Mouse (Mus musculus): ENCODE results near the gene Morn4.
"Not testable (repeated sequence)": the region's sequence is repeated elsewhere in the genome, so short reads cannot be mapped to it uniquely, and the experiment has no call there.

The Morn4 gene

DNA sequence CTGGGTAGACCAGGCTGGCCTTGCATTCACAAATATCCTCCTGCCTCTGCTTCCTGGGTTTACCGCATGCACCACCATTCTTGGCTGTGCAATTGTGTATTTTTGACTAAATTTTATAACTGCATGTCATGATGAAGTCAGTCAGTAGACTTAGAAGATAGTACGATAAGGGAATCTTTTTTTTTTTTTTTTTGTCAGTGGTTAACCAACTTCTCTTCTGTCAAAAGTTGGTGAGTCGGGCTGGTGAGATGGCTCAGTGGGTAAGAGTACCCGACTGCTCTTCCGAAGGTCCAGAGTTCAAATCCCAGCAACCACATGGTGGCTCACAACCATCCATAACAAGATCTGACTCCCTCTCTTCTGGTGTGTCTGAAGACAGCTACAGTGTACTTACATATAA is 4.5 kb downstream of the Morn4 start:
- not testable (repeated sequence) for DNase-seq

DNA sequence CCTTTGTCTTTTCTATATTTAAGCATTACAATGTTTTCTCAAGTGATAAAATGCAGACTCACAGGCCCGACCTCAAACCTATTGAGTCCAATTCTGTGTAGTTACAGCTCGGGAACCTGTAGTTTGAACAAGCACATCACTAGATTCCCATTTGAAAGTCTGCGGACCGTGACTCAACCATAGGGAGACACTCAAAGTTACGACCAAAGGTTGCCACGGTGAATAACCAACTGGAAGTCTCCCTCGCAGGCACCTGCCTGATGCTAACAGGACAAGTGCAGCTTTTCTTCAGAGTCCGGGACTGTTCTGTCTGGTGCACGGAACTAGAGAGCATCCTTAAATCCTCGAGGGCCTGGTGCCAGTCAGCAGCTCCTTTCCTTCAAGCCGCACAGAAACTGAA is 5.7 kb downstream of the Morn4 start:
- DNase-seq, result no peak

DNA sequence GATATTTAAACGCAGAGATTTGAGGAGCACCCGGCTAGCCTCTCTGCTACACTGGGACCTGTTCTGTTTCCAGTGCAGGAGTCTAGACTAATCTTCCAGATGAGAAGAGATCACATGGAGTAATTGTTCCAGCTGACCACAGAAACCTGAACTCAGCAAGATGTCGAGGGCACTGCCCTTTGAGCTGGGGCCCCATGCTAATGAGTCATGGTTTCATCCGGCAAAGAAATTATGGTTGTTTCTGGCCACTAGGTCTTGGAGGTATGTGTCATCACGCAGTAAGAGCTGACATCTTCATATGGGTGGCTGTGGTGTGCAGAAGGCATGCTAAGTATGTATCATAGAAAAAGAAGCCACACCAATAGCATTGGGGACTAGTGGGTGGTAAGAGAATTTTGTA is 6.2 kb downstream of the Morn4 start:
- no peak for DNase-seq

DNA sequence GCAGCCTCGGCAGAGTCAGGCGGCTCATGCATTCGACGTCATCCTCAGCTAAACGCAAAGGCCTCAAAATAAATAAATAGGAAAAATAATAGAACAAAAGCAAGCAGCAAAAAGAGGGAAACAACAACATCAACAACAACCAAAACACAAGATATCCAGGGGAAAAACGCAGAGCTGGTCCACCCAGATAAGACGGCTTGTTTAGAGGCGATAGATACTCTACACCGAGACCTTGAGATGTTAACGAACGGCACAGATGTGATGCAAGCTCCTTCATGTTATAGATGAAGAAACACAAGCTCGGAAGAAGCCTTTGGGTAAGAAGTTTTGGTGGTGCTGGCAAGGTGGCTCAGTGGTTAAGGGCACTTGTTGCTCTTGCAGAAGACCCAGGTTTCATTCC is 7.2 kb downstream of the Morn4 start:
- no peak for DNase-seq

DNA sequence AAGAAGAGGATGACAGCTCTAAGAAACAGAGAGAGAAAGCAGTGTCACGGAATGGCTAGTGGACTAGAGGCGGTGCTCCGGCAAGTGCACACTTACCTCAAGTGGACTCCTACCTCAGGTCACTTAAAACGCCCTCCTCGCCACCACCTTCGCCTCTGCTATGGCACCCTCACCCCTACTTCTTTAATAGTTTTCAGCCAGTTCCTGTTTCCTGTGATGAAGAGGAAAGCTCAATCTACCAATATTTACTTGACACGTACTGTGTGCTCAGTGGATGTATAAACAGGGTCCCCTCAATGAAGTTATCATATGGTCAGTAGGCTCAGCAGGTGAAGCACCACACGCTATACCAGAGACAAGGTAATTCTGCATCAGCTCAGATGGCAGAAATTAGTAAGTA is 7.6 kb downstream of the Morn4 start:
- DNase-seq, result no peak

DNA sequence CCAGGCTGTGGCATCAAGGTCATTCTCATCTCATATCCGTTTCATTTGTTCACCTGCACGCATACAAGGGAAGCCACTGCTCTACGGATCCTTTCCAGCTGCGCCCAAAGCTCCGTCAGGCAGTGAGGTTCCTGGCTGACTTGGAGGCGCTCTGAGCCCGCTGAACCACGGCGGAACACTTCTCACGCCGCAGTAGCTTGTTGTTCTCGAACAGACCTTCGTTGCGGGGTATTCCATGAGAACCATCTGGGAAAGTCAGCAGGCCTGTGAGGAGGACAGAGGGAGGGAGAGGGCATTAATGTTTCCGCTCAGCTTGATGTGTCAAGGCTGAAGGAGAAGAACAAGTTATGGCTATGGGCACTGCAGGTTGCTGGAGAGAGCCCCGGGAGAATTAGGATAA is 10.2 kb downstream of the Morn4 start:
- no peak for DNase-seq

DNA sequence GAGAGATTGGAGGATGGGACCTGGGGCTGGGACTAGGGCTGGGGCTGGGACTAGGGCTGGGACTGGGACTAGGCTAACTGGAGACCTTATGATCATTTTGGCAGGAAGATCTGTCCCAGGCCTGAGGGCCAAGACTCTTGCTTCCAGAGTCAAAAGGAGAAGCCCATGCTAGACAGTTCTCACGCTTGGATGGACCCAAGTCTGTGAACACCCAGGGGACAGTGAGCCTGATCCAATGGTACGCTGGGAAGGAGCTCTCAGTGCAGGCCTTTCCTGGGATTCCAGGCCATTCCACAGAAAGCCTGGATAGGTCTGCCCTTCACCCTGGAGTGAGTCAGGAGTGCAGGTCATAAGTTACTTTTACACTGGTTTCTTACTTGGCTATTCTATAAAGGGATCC is 11.1 kb downstream of the Morn4 start:
- no peak for DNase-seq

DNA sequence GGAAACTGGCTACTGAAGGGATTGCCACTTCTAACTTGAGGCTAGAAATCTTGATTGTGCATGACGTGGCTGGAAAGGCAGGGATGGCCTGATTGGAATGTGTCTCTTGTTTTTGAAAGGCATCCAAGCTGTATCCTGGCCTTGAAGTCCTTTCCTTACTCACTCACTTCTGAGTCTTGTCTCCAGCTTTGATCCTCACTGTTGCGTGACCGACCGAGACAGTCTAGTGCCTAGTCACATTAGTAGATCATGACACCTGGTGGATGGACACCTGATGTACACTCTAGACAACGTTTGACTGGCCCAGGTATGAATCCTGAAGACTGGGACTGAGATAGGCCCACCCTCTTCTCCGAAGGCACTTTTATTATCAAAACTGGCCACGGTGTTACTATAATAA is 13.4 kb downstream of the Morn4 start:
- DNase-seq, result no peak

DNA sequence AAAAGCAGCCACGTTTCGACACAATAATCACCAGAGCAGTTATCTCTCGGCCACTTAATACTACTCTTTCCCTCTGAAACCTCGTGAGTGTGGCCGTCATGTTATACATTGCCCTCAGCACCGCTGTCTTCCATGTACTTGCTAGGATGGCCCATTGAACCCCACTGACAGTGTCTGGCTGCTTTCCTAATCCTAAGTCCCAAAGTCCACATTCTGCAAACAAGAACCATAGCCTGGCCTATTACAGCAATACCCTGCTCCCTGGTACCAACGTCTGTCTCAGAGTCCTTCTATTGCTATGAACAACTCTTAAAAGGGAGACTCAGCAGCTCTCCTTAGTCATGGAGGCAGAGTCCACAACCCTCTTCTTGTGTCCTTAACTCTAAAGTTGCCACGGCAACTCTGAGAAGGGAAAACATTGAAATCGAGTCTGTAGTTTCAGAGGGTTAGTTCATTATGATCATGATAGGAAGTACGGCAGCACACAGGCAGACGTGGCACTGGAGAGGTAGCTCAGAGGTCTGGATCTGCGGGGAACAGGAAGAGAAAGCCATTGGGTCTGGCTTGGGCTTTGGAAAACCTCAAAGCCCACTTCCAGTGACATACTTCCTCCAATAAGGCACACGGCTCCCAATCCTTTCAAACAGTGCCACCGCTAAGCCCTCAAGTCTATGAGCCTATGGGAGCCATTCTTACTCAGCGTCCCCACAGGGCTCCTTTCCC is 14.1 kb downstream of the Morn4 start:
- no peak for DNase-seq

DNA sequence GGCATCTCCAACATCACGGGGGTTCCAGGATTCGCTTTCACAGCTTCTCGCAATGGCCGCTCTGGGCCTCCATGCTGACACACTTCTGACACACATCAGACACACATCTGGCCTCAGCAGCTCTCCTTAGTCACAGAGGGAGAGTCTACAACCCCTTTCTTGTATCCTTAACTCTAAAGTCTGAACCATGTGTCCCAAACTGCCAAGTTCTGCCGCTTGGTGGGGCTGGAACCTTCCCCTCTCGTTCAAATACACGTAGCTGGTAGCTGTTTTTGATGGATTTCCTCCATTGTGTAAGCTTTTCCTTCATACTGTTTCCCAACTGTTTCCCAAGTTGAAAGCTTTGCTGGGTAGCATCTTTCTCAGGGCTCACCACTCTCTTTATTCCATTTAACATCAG is 14.9 kb downstream of the Morn4 start:
- DNase-seq, result no peak

DNA sequence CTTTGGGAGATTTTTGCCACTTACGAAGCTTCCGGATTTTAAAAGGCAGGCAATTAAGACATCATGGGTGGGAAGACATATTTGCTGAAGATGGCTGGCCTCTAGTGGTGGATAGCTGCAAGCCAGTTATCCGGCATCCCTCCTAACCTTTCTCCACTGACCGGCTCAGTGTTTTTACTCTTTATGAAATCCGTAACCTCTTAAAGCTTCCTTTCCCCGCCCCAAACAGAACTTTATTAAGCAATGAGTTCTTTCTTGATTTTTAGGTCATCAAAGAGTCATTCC is 17.0 kb downstream of the Morn4 start:
- DNase-seq, result no peak

DNA sequence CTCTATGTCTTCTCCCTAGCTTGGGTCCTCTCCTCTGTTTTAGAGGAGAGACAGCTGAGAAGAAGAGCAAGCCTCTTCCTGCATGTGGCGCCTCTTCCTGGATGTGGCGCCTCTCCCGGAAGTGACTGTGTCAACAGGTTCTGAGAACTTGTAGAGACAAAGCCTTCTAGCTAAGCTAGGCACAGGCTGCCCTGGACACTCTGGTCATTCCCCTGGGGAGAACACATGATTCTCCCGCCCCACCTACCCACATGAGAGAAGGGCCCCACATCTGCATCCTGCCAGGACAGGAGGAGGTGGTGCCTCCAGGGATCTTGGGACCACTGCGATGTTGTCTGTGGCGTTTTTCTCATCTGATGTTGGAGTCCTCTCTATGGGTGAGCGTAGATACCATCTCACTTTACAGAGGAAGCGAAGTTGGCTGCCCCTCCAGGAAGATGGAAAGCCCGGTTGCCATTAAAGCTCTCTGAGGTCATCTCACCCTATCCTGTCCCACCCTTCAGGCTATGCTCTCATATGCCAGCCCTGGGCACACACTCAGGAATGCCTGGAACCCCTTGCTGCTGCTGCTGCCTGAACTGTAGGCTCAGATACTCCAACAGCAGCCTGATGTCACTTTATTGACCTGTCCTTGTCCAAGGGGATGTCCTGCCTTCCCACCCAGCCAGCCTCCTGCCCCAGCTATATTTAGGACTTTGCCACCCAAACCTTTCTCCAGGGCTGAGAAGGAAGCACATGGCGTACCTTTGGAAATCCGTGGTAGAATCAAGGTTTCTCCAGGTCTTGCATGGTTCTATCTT is 17.5 kb downstream of the Morn4 start:
- no peak for DNase-seq

DNA sequence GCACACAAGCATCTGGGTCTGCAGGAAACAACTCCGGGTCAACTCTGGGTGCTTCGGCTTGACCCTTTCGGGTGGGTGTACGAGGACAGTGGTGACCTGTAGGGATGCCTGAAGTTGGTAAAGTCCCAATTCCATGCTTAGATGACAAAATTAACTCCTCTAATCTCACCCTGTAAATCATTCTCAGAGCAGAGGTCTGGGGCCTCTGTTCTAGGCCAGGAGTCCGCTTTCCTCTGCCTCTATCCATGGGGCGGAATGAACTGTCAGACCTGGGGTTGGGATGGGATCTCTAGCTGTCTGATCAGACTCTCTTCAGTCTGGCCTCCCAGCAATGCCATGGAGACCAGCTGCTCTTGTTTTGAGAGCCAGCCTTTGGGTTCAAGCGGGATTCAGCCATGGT is 24.7 kb downstream of the Morn4 start:
- DNase-seq, result no peak

DNA sequence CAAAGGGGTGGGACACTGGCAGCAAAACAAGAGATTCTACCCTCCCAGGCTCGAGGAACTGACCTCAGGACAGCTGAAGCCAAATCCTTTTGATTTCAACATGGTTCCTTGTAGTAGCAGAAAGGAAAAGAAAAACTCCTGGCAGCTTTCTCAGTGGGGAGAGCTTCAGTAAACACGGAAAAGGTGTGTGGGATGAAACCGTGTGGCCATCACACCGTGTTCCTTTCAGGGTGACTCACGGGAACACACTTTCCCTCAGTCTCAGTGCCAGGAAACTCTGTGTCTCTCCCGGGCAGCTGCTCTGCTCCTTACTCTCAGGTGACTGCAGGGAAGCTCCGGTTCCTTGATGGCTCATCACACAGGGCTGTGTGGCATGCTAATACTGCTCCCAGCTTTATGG is 27.7 kb downstream of the Morn4 start:
- no peak for DNase-seq

DNA sequence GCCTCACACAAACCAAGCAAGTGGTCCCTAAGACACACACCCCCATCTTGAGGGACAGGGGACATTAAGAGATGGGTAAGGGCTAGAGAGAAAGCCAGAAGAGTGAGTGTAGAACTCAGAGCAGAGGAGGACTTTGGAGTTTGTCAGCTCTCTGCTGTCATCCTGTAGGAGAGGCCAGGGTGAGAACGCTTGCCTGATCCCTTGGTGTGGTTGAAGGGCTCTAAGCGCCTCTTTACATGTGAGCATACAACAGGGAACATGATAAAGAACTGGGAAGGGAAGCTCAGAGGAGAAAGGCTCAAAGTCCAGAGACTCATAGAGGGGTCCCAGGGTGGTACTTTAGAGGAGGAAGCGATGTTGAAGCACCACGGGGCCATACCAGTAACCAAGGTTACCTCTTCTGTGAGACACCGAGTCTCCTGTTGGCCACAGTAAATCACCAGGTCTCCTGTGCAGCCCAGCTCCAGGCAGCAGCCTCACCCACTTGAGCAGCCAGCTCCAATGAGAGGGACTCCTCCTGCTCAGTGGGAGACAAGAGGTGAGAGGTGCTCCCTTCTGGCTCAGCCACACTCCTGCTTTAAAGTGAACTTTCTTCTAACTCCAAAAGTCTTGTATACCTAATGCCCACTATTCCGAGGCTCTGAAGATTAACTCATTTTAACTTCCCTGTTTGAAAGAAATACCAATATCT is 29.3 kb downstream of the Morn4 start:
- no peak for DNase-seq

DNA sequence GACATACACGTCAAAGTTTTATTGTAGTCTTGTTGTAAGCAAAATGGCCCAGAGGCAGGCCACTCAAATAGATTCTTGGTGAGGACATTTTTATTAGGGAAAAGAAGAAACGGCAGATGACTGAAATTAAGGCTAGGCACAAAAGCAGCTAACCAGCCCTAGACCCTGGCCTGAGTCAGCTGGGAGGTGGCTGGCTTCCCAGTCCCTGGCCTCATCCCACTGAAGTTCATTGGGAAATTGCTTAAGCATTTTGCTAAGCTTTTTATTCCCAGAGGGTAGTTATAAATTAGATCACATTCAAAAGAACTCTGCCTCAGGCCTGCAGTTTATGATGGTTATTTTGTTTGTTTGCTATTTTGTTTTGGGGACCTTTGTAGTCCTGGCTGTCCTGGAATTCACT is 30.3 kb downstream of the Morn4 start:
- no peak for DNase-seq

DNA sequence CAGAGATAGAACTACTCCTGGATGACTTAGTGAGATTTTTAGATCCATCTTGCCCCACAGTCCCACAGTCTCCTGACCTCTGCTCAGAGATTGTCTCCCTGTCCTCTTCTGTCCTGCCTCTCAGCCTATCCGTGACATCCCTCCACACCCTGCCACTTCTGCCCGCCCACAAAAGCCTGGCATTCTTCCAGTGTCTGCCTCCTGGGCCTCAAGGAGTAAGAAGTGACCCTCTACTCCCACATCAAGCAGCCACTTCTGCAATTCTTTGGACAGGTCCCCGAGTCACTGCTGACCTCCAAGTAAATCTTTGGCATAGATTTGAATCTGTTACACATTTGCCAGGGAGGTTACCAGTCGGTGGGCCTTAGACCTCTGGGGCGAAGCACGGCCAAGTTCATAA is 31.9 kb downstream of the Morn4 start:
- no peak for DNase-seq

DNA sequence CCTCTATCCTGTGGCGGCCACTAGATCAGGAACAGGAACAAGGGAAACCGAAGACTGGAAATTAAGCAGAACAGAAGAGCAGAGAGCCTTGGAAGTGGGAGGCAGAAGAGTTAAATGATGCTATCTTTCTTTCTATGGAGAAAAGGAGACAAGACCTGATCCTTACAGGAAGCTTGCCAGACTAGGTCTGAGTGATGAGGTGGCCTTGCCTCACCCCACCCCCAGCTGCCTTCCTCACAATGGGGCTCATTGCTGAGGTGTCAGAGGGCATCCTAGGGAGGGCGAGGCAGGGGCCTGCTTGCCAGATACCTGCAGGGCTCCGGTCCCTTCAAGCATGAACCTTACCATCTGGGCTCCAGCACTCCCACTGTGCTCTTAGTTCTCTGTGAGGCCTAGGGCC is 34.2 kb downstream of the Morn4 start, which contains the start of gene 4933411K16Rik:
Gene 4933411K16Rik (plus strand): TSS at position 301 of the 400 bp plus-strand sequence.
- no peak for DNase-seq

DNA sequence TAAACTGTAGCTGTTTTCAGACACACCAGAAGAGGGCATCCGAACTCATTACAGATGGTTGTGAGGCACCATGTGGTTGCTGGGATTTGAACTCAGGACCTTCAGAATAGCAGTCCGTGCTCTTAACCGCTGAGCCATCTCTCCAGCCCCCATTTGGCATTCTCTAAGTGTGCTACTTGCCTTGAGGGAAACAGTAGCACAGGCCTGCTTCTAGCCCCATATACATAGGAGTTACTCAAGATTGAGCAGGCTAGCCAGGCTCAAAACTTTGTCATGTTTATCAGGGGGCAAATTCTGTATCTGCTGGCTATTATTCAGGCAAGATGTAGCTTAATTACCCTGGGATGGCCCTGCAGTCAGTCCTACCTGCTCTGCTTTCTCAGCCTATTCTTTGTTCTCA is 34.8 kb downstream of the Morn4 start:
- DNase-seq, result no peak

DNA sequence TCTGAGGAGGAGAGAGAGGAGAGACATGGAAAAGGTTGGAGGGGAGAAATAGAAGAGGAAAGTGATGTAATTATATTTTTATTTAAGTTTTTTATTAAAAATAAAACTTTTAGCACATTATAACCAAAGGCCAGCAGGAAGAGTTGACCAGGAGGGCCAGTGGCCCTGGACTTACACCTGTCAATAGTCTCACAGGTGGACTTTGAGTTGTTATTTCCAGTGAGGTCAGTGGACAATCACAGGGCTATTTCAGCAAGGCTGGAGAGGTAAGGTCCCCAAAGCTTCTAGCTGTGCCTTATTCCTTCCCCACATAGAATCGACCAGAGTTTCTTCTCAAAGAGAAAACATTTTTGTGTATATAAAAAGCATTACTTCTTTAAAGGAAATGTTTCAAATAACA is 35.9 kb downstream of the Morn4 start:
- no peak for DNase-seq

DNA sequence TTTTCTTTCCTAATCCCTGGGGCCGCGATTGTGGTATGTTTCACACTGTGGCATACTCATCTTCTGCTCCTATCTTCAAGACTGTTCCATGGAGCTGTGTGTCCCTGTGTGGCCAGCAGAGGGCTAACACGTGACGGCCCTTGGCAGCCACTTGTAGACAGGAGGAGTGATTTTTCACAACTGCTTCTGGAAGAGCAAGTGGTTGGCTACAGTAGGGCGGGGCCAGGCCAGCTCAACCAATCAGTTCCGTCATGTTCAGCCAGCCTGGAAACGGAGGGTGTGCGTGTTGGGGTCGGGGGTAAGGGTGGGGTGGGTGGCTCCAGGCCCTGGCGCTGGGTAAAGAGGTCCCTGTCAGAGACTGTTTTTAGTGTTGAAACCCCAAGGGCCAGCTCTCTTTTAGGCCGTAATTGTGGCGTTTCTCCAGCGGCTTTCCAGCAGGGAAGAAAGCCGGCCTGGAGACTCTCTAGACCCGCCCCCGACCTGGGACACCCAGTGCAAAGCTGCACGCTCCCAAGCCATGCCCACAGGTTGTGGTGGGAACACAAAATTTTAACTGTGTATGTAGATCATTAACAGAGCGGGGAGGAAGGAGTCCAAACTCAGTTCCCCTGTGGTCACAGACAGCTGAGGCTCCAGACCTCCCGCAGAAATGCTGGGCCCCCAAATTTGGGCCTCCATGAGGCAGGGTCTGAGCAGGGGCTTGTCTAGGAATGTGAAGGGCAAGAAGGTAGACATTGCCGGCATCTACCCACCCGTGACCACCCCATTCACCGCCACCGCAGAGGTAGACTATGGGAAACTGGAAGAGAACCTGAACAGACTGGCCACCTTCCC is 40.7 kb downstream of the Morn4 start, which contains the start of gene Hoga1:
Gene Hoga1 (plus strand): TSS at position 342 of the 834 bp plus-strand sequence.
- peak; percentile 63 for DNase-seq

DNA sequence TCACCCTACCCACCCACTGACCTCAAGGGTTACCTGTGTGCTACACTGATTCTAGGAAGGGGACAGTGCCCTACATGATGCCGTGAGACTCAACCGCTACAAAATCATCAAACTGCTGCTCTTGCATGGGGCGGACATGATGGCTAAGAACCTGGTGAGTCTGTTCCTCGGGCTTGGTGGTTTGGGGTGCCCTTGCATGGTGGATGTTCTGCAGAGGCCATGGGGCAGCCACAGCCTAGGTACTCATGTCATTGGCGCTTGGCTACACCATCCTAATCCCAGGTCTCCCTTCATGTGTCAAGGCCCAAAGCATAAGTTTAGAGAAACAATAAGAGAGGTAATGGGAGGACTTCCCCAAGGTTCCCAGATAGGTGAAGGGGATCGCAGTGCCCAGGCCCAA is 42.2 kb downstream of the Morn4 start:
- no peak for DNase-seq

DNA sequence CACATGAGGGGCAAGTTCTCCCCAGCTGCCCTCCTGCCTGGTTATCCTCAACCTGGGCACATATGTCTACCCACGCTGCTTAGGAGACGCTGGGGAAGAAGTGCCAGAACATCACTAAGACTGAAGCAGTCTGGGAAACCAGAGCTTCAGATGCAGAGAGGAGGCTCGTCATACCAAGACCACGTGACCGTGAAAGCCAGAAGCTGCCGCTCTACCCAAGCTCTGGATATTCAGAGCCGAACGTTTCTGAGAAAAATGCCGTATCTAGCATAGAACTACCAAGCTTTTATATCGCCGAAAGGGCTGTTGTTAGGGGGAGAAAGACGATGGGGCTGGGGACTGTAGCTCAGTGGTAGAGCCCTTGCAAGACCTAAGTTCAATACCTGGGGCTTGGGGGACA is 47.8 kb downstream of the Morn4 start:
- DNase-seq, result no peak

All from thymus, postnatal 25 days (tissue).